Mouse (Mus musculus) ES-E14 (cell line): Measurements from ENCODE around the gene Mpst.

Experiments used
- MAFK ChIP-seq: IDR thresholded peaks from 2 replicates; pipeline ENCODE4 v1.6.1; 2014; ENCODE audit warnings: mild to moderate bottlenecking, low read depth, low read length, inconsistent platforms; ENCODE audit not compliant: insufficient read depth
- ZC3H11A ChIP-seq: IDR thresholded peaks from 2 replicates; pipeline ENCODE4 v1.6.1; 2012; ENCODE audit warnings: low read depth, mild to moderate bottlenecking, inconsistent platforms, low read length, borderline replicate concordance
- ZNF384 ChIP-seq: IDR thresholded peaks from 2 replicates; pipeline ENCODE4 v1.6.1; 2012; ENCODE audit warnings: low read depth, low read length, inconsistent platforms

DNA sequence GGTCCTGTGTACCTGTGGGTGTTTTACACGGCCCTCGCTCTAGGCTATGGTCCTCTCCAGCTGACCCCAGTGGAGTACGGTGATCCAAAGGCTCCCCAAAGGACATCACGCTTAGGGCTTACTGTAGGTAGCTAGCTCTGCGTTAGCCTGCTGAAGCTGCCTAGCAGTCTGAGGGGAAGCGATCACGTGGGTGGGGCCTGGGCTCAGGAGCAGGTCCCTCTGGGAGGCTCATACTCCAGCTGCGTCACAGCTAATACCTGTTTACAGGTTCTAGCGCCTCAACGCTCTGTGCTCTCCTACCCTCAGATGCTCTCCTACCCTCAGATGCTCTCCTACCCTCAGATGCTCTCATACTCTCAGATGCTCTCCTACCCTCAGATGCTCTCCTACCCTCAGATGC, 24.7 kb downstream of the Mpst start:
- TF ChIP-seq ZC3H11A (no peak), ZNF384 (no peak), MAFK (no peak)
